Mouse (Mus musculus): ENCODE measurements at regions not wholly inside any gene's neighbourhood (a gene's known extent, or its start where the extent isn't known, plus 50 kb on each side); places are given as distances from the start of the nearest gene placed in this dataset.

- no peak for TF ChIP-seq CTCF (conservative IDR thresholded peaks at IDR 0.05; ENCODE audit: low read length)
- TF ChIP-seq POU5F1 (IDR thresholded peaks at IDR 0.05; ENCODE audit: borderline replicate concordance, low read length), result no peak
Observed at GRCm38 (mm10) chr3:21292774-21293173, 783.7 kb upstream of the Tbl1xr1 start.

Data from E14TG2a.4 (cell line).